In genomic region chr4:136547721-136548120, GRCm38 (mm10) we compare ENCODE assay signal across 20 mouse cellular contexts. TPM values are rescaled to one million over a fixed set of nuclear protein-coding genes. Genes with fewer than 3 reads are reported as not detected.
DNase-seq lines count a peak whose midpoint lies in the region; ATAC-seq and TF ChIP-seq lines count a peak whose summit lies in the region.
"Had no signal": no experiment of that assay in that cellular context is flagged by ENCODE, and none has a peak within 500 bp of the region (broad histone marks: within the 10 kb centered on the region; RNA-seq: fewer than 3 reads in every experiment).

No protein-coding gene starts in this region.

- H3K27me3 ChIP-seq in forebrain, postnatal 0 days (ENCODE audit: insufficient read depth, low read length) = no peaks in the 10 kb centered on the region
- no peaks in the 10 kb centered on the region for H3K27me3 ChIP-seq in forebrain, embryonic 10.5 days (ENCODE audit: poor library complexity, severe bottlenecking)
- H3K27me3 ChIP-seq in heart, postnatal 0 days (ENCODE audit: control insufficient read depth, insufficient read depth, low read length) = no peaks in the 10 kb centered on the region
- H3K27me3 ChIP-seq: intestine, embryonic 15.5 days; liver, embryonic 15.5 days; lung, embryonic 15.5 days; megakaryocyte, embryonic 14.5 days; Patski had no signal

- H3K4me1 ChIP-seq in forebrain, postnatal 0 days (ENCODE audit: insufficient read depth) = no peaks in the 10 kb centered on the region
- peaks cover 13% of the 10 kb centered on the region for H3K4me1 ChIP-seq in forebrain, embryonic 10.5 days
- peaks cover 11% of the 10 kb centered on the region for H3K4me1 ChIP-seq in heart, postnatal 0 days (ENCODE audit: control insufficient read depth, insufficient read depth)
- H3K4me1 ChIP-seq: embryonic facial prominence, embryonic 10.5 days; hindbrain, embryonic 10.5 days; limb, embryonic 10.5 days; liver, embryonic 15.5 days had no signal

- H3K9ac ChIP-seq in forebrain, postnatal 0 days = no peak overlapping the region
- H3K9ac ChIP-seq in heart, postnatal 0 days (replicated peaks; ENCODE audit: low read depth, low read length) = no peak overlapping the region
- H3K9ac ChIP-seq: intestine, embryonic 15.5 days; liver, embryonic 15.5 days; lung, embryonic 15.5 days had no signal

- no peak for DNase-seq in forebrain, postnatal 0 days
- no peak for DNase-seq in forebrain, embryonic 10.5 days (ENCODE audit: extremely low spot score, low spot score)
- no peak for DNase-seq in heart, postnatal 0 days (ENCODE audit: low spot score)
- DNase-seq in heart, postnatal 4 days = no peak
- DNase-seq in layer of hippocampus, adult 9-11 months = peak; percentile 63
- no peak for DNase-seq in layer of hippocampus, postnatal 25 days (ENCODE audit: extremely low spot score in 1 of 2, low spot score in 1 of 2)
- peak; percentile 45 for DNase-seq in brain, adult 2 months (ENCODE audit: low read depth, low spot score)
- DNase-seq: gastrocnemius, postnatal 25 days; liver; right cerebral cortex, postnatal 25 days; spleen, adult 18-20 months had no signal

- ATAC-seq in forebrain, postnatal 0 days = no peak
- no peak for ATAC-seq in heart, postnatal 0 days (ENCODE audit: insufficient read depth, low read depth)
- ATAC-seq in frontal cortex, adult (ENCODE audit: low TSS enrichment) = no peak
- ATAC-seq: intestine, embryonic 15.5 days; Patski had no signal

- H3K36me3 ChIP-seq in forebrain, postnatal 0 days (ENCODE audit: insufficient read depth) = peaks cover 68% of the 10 kb centered on the region
- H3K36me3 ChIP-seq in forebrain, embryonic 10.5 days (replicated peaks) = peaks cover 100% of the 10 kb centered on the region
- peaks cover 70% of the 10 kb centered on the region for H3K36me3 ChIP-seq in heart, postnatal 0 days (replicated peaks; ENCODE audit: control insufficient read depth, insufficient read depth, low read length)

- 53% methylated on average over 1 of the region's 1 CpGs for WGBS in forebrain, postnatal 0 days
- 83% methylated on average over 1 of the region's 1 CpGs for WGBS in forebrain, embryonic 10.5 days
- 69% methylated on average over 1 of the region's 1 CpGs for WGBS in heart, postnatal 0 days

- no peak for TF ChIP-seq EP300 in heart, postnatal 0 days (IDR thresholded peaks at IDR 0.05; ENCODE audit: low read depth)

- TF ChIP-seq CTCF in forebrain, postnatal 0 days (IDR thresholded peaks at IDR 0.05; ENCODE audit: low read depth) = no peak
- TF ChIP-seq CTCF in heart, postnatal 0 days (IDR thresholded peaks at IDR 0.05; ENCODE audit: low read depth) = no peak

- H3K9me3 ChIP-seq in forebrain, postnatal 0 days (ENCODE audit: low read length) = no peaks in the 10 kb centered on the region
- no peaks in the 10 kb centered on the region for H3K9me3 ChIP-seq in forebrain, embryonic 10.5 days
- no peaks in the 10 kb centered on the region for H3K9me3 ChIP-seq in heart, postnatal 0 days (replicated peaks; ENCODE audit: control insufficient read depth, low read length)
- H3K9me3 ChIP-seq: embryonic facial prominence, embryonic 10.5 days; hindbrain, embryonic 10.5 days; intestine, embryonic 15.5 days; limb, embryonic 10.5 days; liver, embryonic 15.5 days; lung, embryonic 15.5 days had no signal

- no peak overlapping the region for H3K4me2 ChIP-seq in forebrain, postnatal 0 days (ENCODE audit: low read depth)
- no peak overlapping the region for H3K4me2 ChIP-seq in heart, postnatal 0 days (ENCODE audit: low read depth, low read length)
- H3K4me2 ChIP-seq: intestine, embryonic 15.5 days; liver, embryonic 15.5 days; lung, embryonic 15.5 days had no signal

- 0 out of 2 replicates have a peak overlapping the region, but pooled peaks have one; percentile 11 for H3K27ac ChIP-seq in forebrain, postnatal 0 days (ENCODE audit: low read depth, low read length)
- H3K27ac ChIP-seq in forebrain, embryonic 10.5 days = no peak overlapping the region
- 0 out of 2 replicates have a peak overlapping the region, but pooled peaks have one; percentile 13 for H3K27ac ChIP-seq in heart, postnatal 0 days (ENCODE audit: low read depth)
- H3K27ac ChIP-seq: embryonic facial prominence, embryonic 10.5 days; hindbrain, embryonic 10.5 days; intestine, embryonic 15.5 days; limb, embryonic 10.5 days; liver, embryonic 15.5 days; lung, embryonic 15.5 days had no signal

- no peak overlapping the region for H3K4me3 ChIP-seq in forebrain, postnatal 0 days (ENCODE audit: low read depth, low read length)
- no peak overlapping the region for H3K4me3 ChIP-seq in forebrain, embryonic 10.5 days
- no peak overlapping the region for H3K4me3 ChIP-seq in heart, postnatal 0 days (ENCODE audit: low read depth, low read length)
- H3K4me3 ChIP-seq: embryonic facial prominence, embryonic 10.5 days; hindbrain, embryonic 10.5 days; intestine, embryonic 15.5 days; limb, embryonic 10.5 days; liver, embryonic 15.5 days; lung, embryonic 15.5 days; megakaryocyte, embryonic 14.5 days had no signal

RNA-seq across cellular contexts. Expression of gene Kdm1a, which starts 54.8 kb away (rescaled TPM):
- total RNA-seq in forebrain, postnatal 0 days (2014; rRNA removed) = 216 and 242 TPM in 2 replicates
- 46.6 and 51.9 TPM in 2 replicates for polyA plus RNA-seq in forebrain, postnatal 0 days (2015; fragmentation: Nextera tagmentation; extraction: Ambion mirVana)
- polyA plus RNA-seq in forebrain, embryonic 10.5 days (2016; fragmentation: Nextera tagmentation; extraction: Ambion mirVana) = 50.0 and 52.2 TPM in 2 replicates
- total RNA-seq in heart, postnatal 0 days (2014; rRNA removed; ENCODE audit: low replicate concordance) = 48.2 and 57.0 TPM in 2 replicates
- polyA plus RNA-seq in heart, postnatal 0 days (2015; fragmentation: Nextera tagmentation; extraction: Ambion mirVana) = 15.2 and 17.0 TPM in 2 replicates
- total RNA-seq in heart, postnatal 4 days (2021) = 10 to 100 TPM; 59.1 to 60.3 TPM
- 100 to 1,000 TPM in 1 of 2 experiments, 10 to 100 TPM in 1; 97.1 to 109 TPM for total RNA-seq in layer of hippocampus, postnatal 25 days (2021)

Comparison
In these comparisons a context has a peak if more than half of its experiments do, and no peak if none do; other contexts are left out.
1. DNase-seq: peak in layer of hippocampus, adult 9-11 months (single experiment) and brain, adult 2 months (single experiment); none in forebrain, postnatal 0 days (single experiment), forebrain, embryonic 10.5 days (single experiment), heart, postnatal 0 days (single experiment), heart, postnatal 4 days (single experiment) and layer of hippocampus, postnatal 25 days (0 of 2).